8 mouse cellular contexts compared by ENCODE assay signal in genomic region chr8:83893915-83894314, GRCm38 (mm10). TPM values are rescaled to one million over a fixed set of nuclear protein-coding genes. Genes with fewer than 3 reads are reported as not detected.
A peak's percentile ranks its signal among the peaks of the same experiment; 100 is the strongest.
DNase-seq lines count a peak whose midpoint lies in the region; ATAC-seq and TF ChIP-seq lines count a peak whose summit lies in the region.

No protein-coding gene starts in this region.

- DNase-seq in gastrocnemius, adult 18-20 months (ENCODE audit: low spot score), result peak; percentile 72
- no peak for DNase-seq in gastrocnemius, postnatal 25 days
- peak; percentile 81 for DNase-seq in CD4-positive helper T cell, adult 2 months (ENCODE audit: low read depth, low spot score)
- DNase-seq in brain, embryonic 14.5 days (ENCODE audit: low read depth), result peak; percentile 58
- DNase-seq in layer of hippocampus, adult 2 months (ENCODE audit: low spot score in 2 of 2), result peak; percentile 68 to 89
- DNase-seq in splenic B cell, adult 2 months (ENCODE audit: low read depth, low spot score), result peak; percentile 88

- H3K36me3 ChIP-seq in splenic B cell, adult 2 months (ENCODE audit: control insufficient read depth, insufficient read depth, low read length, poor library complexity, severe bottlenecking), result no peaks in the 10 kb centered on the region

- no peak for TF ChIP-seq POLR2A in brain, embryonic 14.5 days (IDR thresholded peaks at IDR 0.05; ENCODE audit: borderline replicate concordance, extremely low read depth, insufficient read depth, insufficient read length, poor library complexity, severe bottlenecking)

- no peak overlapping the region for H3K4me3 ChIP-seq in layer of hippocampus, adult 2 months

- no peaks in the 10 kb centered on the region for H3K27me3 ChIP-seq in splenic B cell, adult 2 months (ENCODE audit: control insufficient read depth, insufficient read depth, low read length, poor library complexity, severe bottlenecking)

- TF ChIP-seq CTCF in brain, embryonic 14.5 days (IDR thresholded peaks at IDR 0.05; ENCODE audit: borderline replicate concordance, extremely low read depth, insufficient read depth, insufficient read length), result peak; percentile 82
- peak; percentile 97 for TF ChIP-seq CTCF in layer of hippocampus, adult 2 months (conservative IDR thresholded peaks at IDR 0.05)

- H3K27ac ChIP-seq in layer of hippocampus, adult 2 months, result no peak overlapping the region

- 0 out of 2 replicates have a peak, but pooled peaks have one; percentile 28 for ATAC-seq in frontal cortex, adult (ENCODE audit: low TSS enrichment)
- peak; percentile 49; the same call in 1 of the 2 replicates for ATAC-seq in megakaryocyte progenitor cell, adult 5-6 weeks (replicated peaks; ENCODE audit: poor library complexity)

RNA-seq across cellular contexts. Expression of gene Adgrl1, which starts 6.0 kb away (rescaled TPM):
- total RNA-seq in gastrocnemius, adult 18-20 months (2021), result 10 to 100 TPM; 14.1 to 17.2 TPM
- total RNA-seq in gastrocnemius, postnatal 25 days (2021), result 10 to 100 TPM; 23.7 to 26.0 TPM
- 237 and 327 TPM in 2 replicates for polyA plus RNA-seq in brain, embryonic 14.5 days (2012; rRNA removed)
- total RNA-seq in layer of hippocampus, adult 2 months (2021), result 100 to 1,000 TPM; 328 to 329 TPM
- 2.9 and 5.9 TPM in 2 replicates for total RNA-seq in megakaryocyte progenitor cell, adult 5-6 weeks (2015)
- 2.3 and 2.4 TPM in 2 replicates for total RNA-seq in megakaryocyte progenitor cell, adult 5-6 weeks (2017)

Comparison
In these comparisons a context has a peak if more than half of its experiments do, and no peak if none do; other contexts are left out.
1. RNA of gene Adgrl1, which starts 6.0 kb away (total RNA-seq): 328 to 329 TPM in layer of hippocampus, adult 2 months; 23.7 to 26.0 TPM in gastrocnemius, postnatal 25 days, 14.1 to 17.2 TPM in gastrocnemius, adult 18-20 months and 2.3 to 5.9 TPM in megakaryocyte progenitor cell, adult 5-6 weeks; every median in the first group is over 10 times any median in the second.